Mouse (Mus musculus) CH12.LX (cell line): ENCODE measurements around the gene Padi6.

ENCODE experiments used
- BHLHE40 ChIP-seq: IDR thresholded peaks from 2 replicates; pipeline ENCODE4 v1.6.1; 2011; ENCODE audit warnings: mild to moderate bottlenecking, low read depth, low read length, improper control_type of control experiment
- CHD2 ChIP-seq: IDR thresholded peaks from 2 replicates; pipeline ENCODE4 v1.6.1; 2011; ENCODE audit warnings: low read length, improper control_type of control experiment
- CTCF ChIP-seq, 2 experiments: IDR thresholded peaks in 1 of 2; conservative IDR thresholded peaks in 1 of 2; 2 replicates each; pipeline ENCODE4 v1.5.1; 2011 to 2012; ENCODE audit warnings: low read depth in 2 of 2, low read length in 2 of 2, improper control_type of control experiment in 1 of 2, inconsistent platforms in 1 of 2, mild to moderate bottlenecking in 1 of 2, moderate library complexity in 1 of 2
- HCFC1 ChIP-seq: IDR thresholded peaks from 2 replicates; pipeline ENCODE4 v1.6.1; 2012; ENCODE audit warnings: low read depth, mild to moderate bottlenecking, inconsistent platforms, low read length, improper control_type of control experiment
- POLR2A ChIP-seq: IDR thresholded peaks from 2 replicates; pipeline ENCODE4 v1.6.1; 2011; ENCODE audit warnings: low read depth, mild to moderate bottlenecking, improper control_type of control experiment, low read length

DNA sequence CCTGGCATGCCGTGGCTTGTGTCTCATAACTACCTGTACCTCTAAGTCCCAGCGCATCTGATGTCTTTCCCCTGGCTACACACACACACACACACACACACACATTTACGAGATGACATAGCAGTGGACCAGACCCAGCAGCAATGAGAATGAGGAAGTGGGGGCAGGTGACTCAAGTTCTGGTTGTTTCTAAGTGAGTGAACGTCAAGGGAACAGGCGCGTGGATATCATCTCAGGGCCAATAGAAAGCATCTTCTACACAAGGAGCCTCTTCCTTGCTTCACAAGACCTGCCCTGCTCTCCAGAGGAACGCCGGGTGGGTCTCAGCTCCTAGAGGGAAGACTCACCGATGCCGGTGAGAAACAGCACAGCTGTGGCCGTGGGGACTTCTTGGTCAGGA is 1.8 kb downstream of the Padi6 start:
- TF ChIP-seq CTCF (conservative IDR thresholded peaks at IDR 0.05 in 1 of 2, IDR thresholded peaks at IDR 0.05 in 1 of 2; ENCODE audit: low read depth in 2 of 2, low read length in 2 of 2) (no peak), HCFC1 (no peak), BHLHE40 (peak; percentile 72), POLR2A (no peak), CHD2 (no peak)
